Mouse (Mus musculus) CH12.LX (cell line): ENCODE data around the gene Srd5a3. TPM values are rescaled to one million over a fixed set of nuclear protein-coding genes. Genes with fewer than 3 reads are reported as not detected.

Experiments
- DNase-seq: peaks from one replicate; pipeline ENCODE4 v3.0.0-alpha.2; 2013; ENCODE audit errors: extremely low read depth
- H3K27ac ChIP-seq: 2 replicates; pipeline ENCODE4 v1.5.1; 2012; ENCODE audit warnings: low read depth, mild to moderate bottlenecking, control low read depth, moderate library complexity; ENCODE audit not compliant: insufficient read depth
- H3K27me3 ChIP-seq: replicated peaks from 2 replicates; pipeline ENCODE3; 2012; ENCODE audit warnings: inconsistent platforms
- H3K36me3 ChIP-seq, 2 experiments: replicated peaks in 1 of 2; 2 replicates each; pipeline versions ENCODE3 to v1.6.1; 2012; ENCODE audit warnings: inconsistent platforms in 1 of 2, low read length in 1 of 2, mild to moderate bottlenecking in 1 of 2, mixed read lengths in 1 of 2, moderate library complexity in 1 of 2; ENCODE audit not compliant: control insufficient read depth in 1 of 2, insufficient read depth in 1 of 2
- H3K4me1 ChIP-seq, 2 experiments: 2 replicates each; pipeline ENCODE4 v1.6.1; 2012; ENCODE audit warnings: inconsistent platforms in 1 of 2, moderate library complexity in 1 of 2; ENCODE audit not compliant: insufficient read depth in 2 of 2, control insufficient read depth in 1 of 2
- H3K4me2 ChIP-seq: 2 replicates; pipeline ENCODE4 v1.6.1; 2012; ENCODE audit warnings: low read depth, mild to moderate bottlenecking, control low read depth; ENCODE audit not compliant: poor library complexity, insufficient read depth, severe bottlenecking
- H3K4me3 ChIP-seq, 3 experiments: fragments of 150-350 bp in 1 of 3; sonication (generic) in 1 of 3; replicated peaks in 1 of 3; 2 replicates each; pipeline versions ENCODE3 to v1.5.1; 2011 to 2012; ENCODE audit warnings: low read depth in 2 of 3, low read length in 2 of 3, mild to moderate bottlenecking in 2 of 3, moderate library complexity in 2 of 3, control low read depth in 1 of 3, improper control_type of control experiment in 1 of 3, inconsistent platforms in 1 of 3, mixed read lengths in 1 of 3; ENCODE audit not compliant: poor library complexity in 1 of 3
- H3K79me2 ChIP-seq: replicated peaks from 2 replicates; pipeline ENCODE4 v1.6.1; 2012; ENCODE audit warnings: mild to moderate bottlenecking, moderate library complexity; ENCODE audit not compliant: control insufficient read depth, poor library complexity, insufficient read depth, severe bottlenecking; ENCODE audit errors: extremely low read depth
- H3K9ac ChIP-seq: 2 replicates; pipeline ENCODE4 v1.6.1; 2012; ENCODE audit warnings: low read depth, mild to moderate bottlenecking, control low read depth, moderate library complexity; ENCODE audit not compliant: insufficient read depth
- H3K9me3 ChIP-seq: replicated peaks from 2 replicates; pipeline ENCODE3; 2012; ENCODE audit warnings: low read length, inconsistent platforms, mixed read lengths
- BHLHE40 ChIP-seq: IDR thresholded peaks from 2 replicates; pipeline ENCODE4 v1.6.1; 2011; ENCODE audit warnings: mild to moderate bottlenecking, low read depth, low read length, improper control_type of control experiment
- CHD1 ChIP-seq: IDR thresholded peaks from 2 replicates; pipeline ENCODE4 v1.6.1; 2012; ENCODE audit warnings: low read depth, low read length, improper control_type of control experiment, inconsistent platforms
- CHD2 ChIP-seq: IDR thresholded peaks from 2 replicates; pipeline ENCODE4 v1.6.1; 2011; ENCODE audit warnings: low read length, improper control_type of control experiment
- E2F4 ChIP-seq: IDR thresholded peaks from 2 replicates; pipeline ENCODE4 v1.6.1; 2011; ENCODE audit warnings: low read depth, low read length, improper control_type of control experiment; ENCODE audit not compliant: insufficient replicate concordance
- ETS1 ChIP-seq: conservative IDR thresholded peaks from 2 replicates; pipeline ENCODE4 v1.6.1; 2012; ENCODE audit warnings: low read depth, mild to moderate bottlenecking, inconsistent platforms, low read length, improper control_type of control experiment, moderate library complexity
- GABPA ChIP-seq: IDR thresholded peaks from 2 replicates; pipeline ENCODE4 v1.6.1; 2012; ENCODE audit warnings: low read depth, low read length, improper control_type of control experiment, inconsistent platforms; ENCODE audit not compliant: insufficient replicate concordance
- HCFC1 ChIP-seq: IDR thresholded peaks from 2 replicates; pipeline ENCODE4 v1.6.1; 2012; ENCODE audit warnings: low read depth, mild to moderate bottlenecking, inconsistent platforms, low read length, improper control_type of control experiment
- JUND ChIP-seq: conservative IDR thresholded peaks from 2 replicates; pipeline ENCODE4 v1.6.1; 2011; ENCODE audit warnings: low read depth, low read length, improper control_type of control experiment
- MAFK ChIP-seq: IDR thresholded peaks from 2 replicates; pipeline ENCODE4 v1.6.1; 2011; ENCODE audit warnings: low read length, improper control_type of control experiment; ENCODE audit not compliant: insufficient replicate concordance
- MAX ChIP-seq: IDR thresholded peaks from 2 replicates; pipeline ENCODE4 v1.6.1; 2011; ENCODE audit warnings: low read length, improper control_type of control experiment
- MAZ ChIP-seq: IDR thresholded peaks from 2 replicates; pipeline ENCODE4 v1.6.1; 2012; ENCODE audit warnings: low read depth, mild to moderate bottlenecking, inconsistent platforms, low read length, improper control_type of control experiment, moderate library complexity
- MEF2A ChIP-seq: IDR thresholded peaks from 2 replicates; pipeline ENCODE4 v1.6.1; 2014; ENCODE audit warnings: low read depth, mild to moderate bottlenecking, inconsistent platforms, low read length, improper control_type of control experiment, borderline replicate concordance
- MYC ChIP-seq: IDR thresholded peaks from 2 replicates; pipeline ENCODE4 v1.6.1; 2011; ENCODE audit warnings: low read depth, mild to moderate bottlenecking, improper control_type of control experiment, low read length
- NELFE ChIP-seq: IDR thresholded peaks from 2 replicates; pipeline ENCODE4 v1.6.1; 2011; ENCODE audit warnings: low read depth, low read length, improper control_type of control experiment
- NRF1 ChIP-seq: IDR thresholded peaks from 2 replicates; pipeline ENCODE4 v1.6.1; 2014; ENCODE audit warnings: low read depth, mild to moderate bottlenecking, inconsistent platforms, low read length, improper control_type of control experiment, moderate library complexity
- POLR2A ChIP-seq: IDR thresholded peaks from 2 replicates; pipeline ENCODE4 v1.6.1; 2011; ENCODE audit warnings: low read depth, mild to moderate bottlenecking, improper control_type of control experiment, low read length
- POLR2AphosphoS2 ChIP-seq: IDR thresholded peaks from 2 replicates; pipeline ENCODE4 v1.6.1; 2011; ENCODE audit warnings: low read depth, low read length, improper control_type of control experiment
- RAD21 ChIP-seq: IDR thresholded peaks from 2 replicates; pipeline ENCODE4 v1.6.1; 2011; ENCODE audit warnings: low read depth, mild to moderate bottlenecking, low read length, improper control_type of control experiment, moderate library complexity
- TBP ChIP-seq: conservative IDR thresholded peaks from 2 replicates; pipeline ENCODE4 v1.6.1; 2011; ENCODE audit warnings: low read depth, low read length, improper control_type of control experiment
- TCF12 ChIP-seq: IDR thresholded peaks from 2 replicates; pipeline ENCODE4 v1.6.1; 2014; ENCODE audit warnings: low read depth, mild to moderate bottlenecking, inconsistent platforms, low read length, improper control_type of control experiment
- UBTF ChIP-seq: IDR thresholded peaks from 2 replicates; pipeline ENCODE4 v1.6.1; 2012; ENCODE audit warnings: low read depth, mild to moderate bottlenecking, inconsistent platforms, low read length, improper control_type of control experiment, moderate library complexity
- USF1 ChIP-seq: IDR thresholded peaks from 2 replicates; pipeline ENCODE4 v1.6.1; 2014; ENCODE audit warnings: low read depth, mild to moderate bottlenecking, inconsistent platforms, low read length, improper control_type of control experiment
- USF2 ChIP-seq: conservative IDR thresholded peaks from 2 replicates; pipeline ENCODE4 v1.6.1; 2011; ENCODE audit warnings: low read depth, low read length, improper control_type of control experiment
- ZC3H11A ChIP-seq: IDR thresholded peaks from 2 replicates; pipeline ENCODE4 v1.6.1; 2012; ENCODE audit warnings: low read depth, mild to moderate bottlenecking, inconsistent platforms, low read length, improper control_type of control experiment
- ZKSCAN1 ChIP-seq: IDR thresholded peaks from 2 replicates; pipeline ENCODE4 v1.6.1; 2012; ENCODE audit warnings: low read depth, inconsistent platforms, low read length, improper control_type of control experiment, borderline replicate concordance
- dilution Hi-C: fragments of 300-500 bp; cut with MboI; formaldehyde crosslinking; loops from 2 replicates; pipeline ENCODE4 v1.14.3; 2020; ENCODE audit warnings: low sequenced_read_pairs; ENCODE audit not compliant: extremely low pct_unique_long_range_greater_than_20kb, extremely low pct_ligation_motif_present
- in situ Hi-C: fragments of 300-500 bp; cut with MboI; formaldehyde crosslinking; loops from 3 replicates; pipeline ENCODE4 v1.14.3; 2019; ENCODE audit warnings: low sequenced_read_pairs, low pct_ligation_motif_present, low pct_unique_long_range_greater_than_20kb, mixed read lengths
- polyA plus RNA-seq: library from polyadenylated mRNA; unstranded; fragments of >175 nt; gene quantifications from 2 replicates; pipeline ENCODE4 v1.2.1, GENCODE M21; 2012; ENCODE audit warnings: low read depth; ENCODE audit not compliant: insufficient read length
- total RNA-seq, 2 experiments: library from RNA; depleted of rRNA; stranded (reverse); fragments of 300-350 nt in 1 of 2; fragments of >200 nt in 1 of 2; gene quantifications; 2 replicates each; pipeline ENCODE4 v1.2.3; 2012 to 2014

The Srd5a3 gene
- total and polyA plus RNA-seq, 3 experiments: 10.4 to 19.9 (median 18.8) TPM

DNA sequence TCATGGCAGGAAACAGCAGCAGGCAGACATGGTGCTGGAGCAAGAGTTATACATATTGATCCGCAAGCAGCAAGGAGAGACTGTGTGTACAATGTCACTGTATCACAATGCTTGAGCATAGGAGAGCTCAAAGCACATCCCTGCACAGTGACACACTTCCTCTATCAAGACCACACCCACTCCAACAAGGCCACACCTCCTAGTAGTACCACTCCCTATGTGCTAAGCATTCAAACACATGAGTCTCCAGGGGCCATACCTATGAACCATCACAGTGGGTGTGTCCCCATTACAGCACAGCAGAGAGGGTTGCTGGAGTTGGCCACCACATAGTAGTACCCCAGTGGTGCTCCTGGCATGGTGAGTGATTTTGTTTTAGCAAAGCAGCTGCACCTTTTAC, 6.3 kb downstream of the Srd5a3 start:
- Histone ChIP-seq H3K4me1 (peaks cover 0 to 18% of the 10 kb centered on the region in 2 experiments; a peak in 3 of 4 replicates), H3K27me3 (no peaks in the 10 kb centered on the region), H3K27ac (no peak overlapping the region), H3K9ac (no peak overlapping the region), H3K4me3 (no peak overlapping the region), H3K4me2 (no peak overlapping the region), H3K36me3 (peaks cover 0 to 44% of the 10 kb centered on the region in 2 experiments), H3K79me2 (0 out of 2 replicates have a peak, but pooled peaks cover under 1% of the 10 kb centered on the region), H3K9me3 (no peaks in the 10 kb centered on the region)
- DNase-seq: peak; percentile 39
- dilution Hi-C loops: no loop called here
- in situ Hi-C loops: no loop called here
- no peak for TF ChIP-seq GABPA
- TF ChIP-seq ZC3H11A: no peak
- no peak for TF ChIP-seq TCF12
- TF ChIP-seq JUND: no peak
- no peak for TF ChIP-seq USF1
- TF ChIP-seq CHD2: no peak
- no peak for TF ChIP-seq CHD1
- no peak for TF ChIP-seq MEF2A

DNA sequence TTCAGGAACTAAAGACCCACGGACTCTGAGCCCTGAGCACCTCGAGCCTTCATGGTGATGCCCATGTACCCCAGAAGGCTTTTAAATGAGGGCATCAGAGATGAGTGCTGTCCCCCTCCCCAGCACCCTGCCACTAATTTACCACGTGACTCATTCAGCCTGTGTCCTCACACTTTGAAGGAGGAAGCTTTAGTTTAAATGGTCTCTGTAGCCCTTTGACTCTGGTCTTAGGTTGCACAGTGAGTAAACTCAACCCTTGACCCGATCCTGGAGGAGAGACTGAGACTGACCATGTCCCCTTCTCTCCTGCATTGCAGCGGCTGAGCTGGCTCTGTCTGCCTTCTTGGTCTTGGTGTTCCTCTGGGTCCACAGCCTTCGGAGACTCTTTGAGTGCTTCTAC, 9.4 kb downstream of the Srd5a3 start:
- in situ Hi-C loops: no loop called here

DNA sequence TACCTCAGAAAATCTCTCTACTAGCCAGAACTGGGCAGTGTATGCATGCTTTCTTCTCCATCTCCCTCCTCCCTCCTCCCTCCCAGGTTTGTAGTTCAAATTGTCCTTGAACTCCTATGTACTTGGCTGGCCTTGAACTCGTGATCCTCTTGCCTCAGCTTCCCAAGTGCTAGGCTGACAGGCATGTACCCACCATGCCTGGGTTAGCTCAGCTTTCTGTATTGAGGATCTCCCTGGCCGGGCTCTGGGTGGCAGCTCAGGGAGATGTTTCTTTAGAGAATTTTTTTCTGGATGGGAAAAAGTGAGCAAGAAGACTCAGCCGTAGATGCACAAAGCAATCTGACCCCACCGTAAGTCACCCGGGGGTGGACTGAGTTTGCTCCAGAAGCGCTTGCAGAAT, 12.9 kb downstream of the Srd5a3 start:
- Histone ChIP-seq H3K4me3 (no peak overlapping the region), H3K9me3 (peaks cover 2% of the 10 kb centered on the region), H3K27me3 (no peaks in the 10 kb centered on the region), H3K4me1 (peaks cover 0 to 12% of the 10 kb centered on the region in 2 experiments; a peak in 2 of 4 replicates), H3K27ac (no peak overlapping the region), H3K4me2 (no peak overlapping the region), H3K9ac (no peak overlapping the region), H3K79me2 (no peaks in the 10 kb centered on the region), H3K36me3 (peaks cover 10 to 66% of the 10 kb centered on the region in 2 experiments)
- dilution Hi-C loops (no loop called here), in situ Hi-C loops (no loop called here)
- TF ChIP-seq ETS1: no peak
- no peak for TF ChIP-seq BHLHE40
- no peak for TF ChIP-seq TCF12
- TF ChIP-seq ZKSCAN1: no peak
- TF ChIP-seq GABPA: no peak
- TF ChIP-seq NELFE: no peak
- TF ChIP-seq USF2: no peak
- TF ChIP-seq MAFK: no peak
- TF ChIP-seq TBP: no peak
- no peak for TF ChIP-seq RAD21
- no peak for TF ChIP-seq MAX
- TF ChIP-seq HCFC1: no peak
- no peak for TF ChIP-seq MYC
- TF ChIP-seq E2F4: no peak
- no peak for TF ChIP-seq ZC3H11A
- TF ChIP-seq MAZ: no peak
- no peak for TF ChIP-seq UBTF
- DNase-seq: no peak

More for the DNA sequence above, 9.4 kb downstream of the Srd5a3 start:
- no peaks in the 10 kb centered on the region for H3K9me3 ChIP-seq
- no peaks in the 10 kb centered on the region for H3K27me3 ChIP-seq
- peaks cover 4 to 58% of the 10 kb centered on the region in 2 experiments for H3K36me3 ChIP-seq
- no peak overlapping the region for H3K4me3 ChIP-seq
- no peak overlapping the region for H3K27ac ChIP-seq
- dilution Hi-C loops: no loop called here
- H3K4me1 ChIP-seq: peaks cover 0 to 4% of the 10 kb centered on the region in 2 experiments; a peak in 1 of 4 replicates
- no peaks in the 10 kb centered on the region for H3K79me2 ChIP-seq
- TF ChIP-seq MYC (no peak), E2F4 (no peak), POLR2A (no peak), POLR2AphosphoS2 (no peak), NRF1 (no peak)
- DNase-seq: no peak
- H3K4me2 ChIP-seq: no peak overlapping the region
- H3K9ac ChIP-seq: no peak overlapping the region
